Mouse (Mus musculus) liver, adult (tissue): ENCODE measurements around the gene Naaladl1.

Source experiments
- GATA4 ChIP-seq: IDR thresholded peaks from 2 replicates; pipeline ENCODE4 v1.6.1; 2014; ENCODE audit warnings: mild to moderate bottlenecking, low read length; ENCODE audit not compliant: insufficient replicate concordance

Naaladl1 gene

DNA sequence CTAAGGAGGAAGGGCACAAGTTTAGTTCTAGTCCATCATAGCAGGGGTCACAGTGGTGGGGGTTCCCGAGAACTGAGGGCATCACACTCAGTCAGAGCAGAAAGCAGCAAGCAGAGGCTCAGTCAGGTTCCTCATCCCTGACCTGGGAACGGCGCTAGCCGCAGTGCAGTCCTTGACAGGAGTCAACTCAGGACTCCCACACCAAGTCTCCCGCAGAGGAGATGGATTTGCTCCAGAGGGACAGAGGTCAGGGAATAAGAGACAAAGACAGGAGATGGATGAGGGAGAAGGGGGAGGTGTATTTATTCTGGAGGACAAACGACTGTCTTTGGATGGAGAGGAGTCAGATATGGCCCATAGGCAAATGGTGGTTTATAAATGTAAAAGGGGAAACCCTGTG is 7.5 kb downstream of the Naaladl1 start:
- no peak for TF ChIP-seq GATA4

DNA sequence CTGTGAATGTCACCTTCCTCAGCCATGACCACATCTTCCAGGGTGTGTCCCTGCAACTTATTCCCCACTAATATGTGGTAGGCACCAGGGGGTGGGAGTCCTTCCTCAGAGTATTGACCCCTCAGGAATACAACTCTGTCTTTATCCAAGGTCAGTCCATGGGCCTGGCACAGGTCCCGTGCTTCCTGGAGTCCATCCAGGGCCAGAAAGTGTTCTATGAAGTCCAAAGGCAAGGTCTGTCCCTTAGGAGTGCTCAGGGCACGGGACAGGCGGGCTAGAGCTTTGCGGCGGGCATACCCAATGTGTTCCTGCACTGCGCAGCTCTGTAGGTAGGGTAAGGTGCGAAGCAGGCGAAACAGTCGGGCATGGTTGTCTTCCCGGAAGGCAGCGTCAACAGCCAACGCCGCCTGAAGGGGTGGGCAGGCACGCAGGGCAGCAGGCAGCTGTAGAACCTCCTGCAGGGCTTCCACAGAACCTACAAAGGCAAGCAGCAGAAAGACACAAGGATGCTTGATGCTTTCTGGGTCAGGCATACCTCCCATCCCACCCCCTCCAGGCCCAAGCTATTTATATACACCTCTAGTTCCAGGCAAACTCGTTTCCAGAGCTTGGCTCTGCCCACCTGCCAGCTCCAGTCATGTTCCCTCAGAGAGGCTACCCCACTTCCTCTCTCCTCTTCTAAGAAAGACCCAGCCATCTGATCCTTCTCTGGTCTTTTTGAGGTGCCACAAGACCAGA is 10.7 kb downstream of the Naaladl1 start:
- TF ChIP-seq GATA4, result no peak

DNA sequence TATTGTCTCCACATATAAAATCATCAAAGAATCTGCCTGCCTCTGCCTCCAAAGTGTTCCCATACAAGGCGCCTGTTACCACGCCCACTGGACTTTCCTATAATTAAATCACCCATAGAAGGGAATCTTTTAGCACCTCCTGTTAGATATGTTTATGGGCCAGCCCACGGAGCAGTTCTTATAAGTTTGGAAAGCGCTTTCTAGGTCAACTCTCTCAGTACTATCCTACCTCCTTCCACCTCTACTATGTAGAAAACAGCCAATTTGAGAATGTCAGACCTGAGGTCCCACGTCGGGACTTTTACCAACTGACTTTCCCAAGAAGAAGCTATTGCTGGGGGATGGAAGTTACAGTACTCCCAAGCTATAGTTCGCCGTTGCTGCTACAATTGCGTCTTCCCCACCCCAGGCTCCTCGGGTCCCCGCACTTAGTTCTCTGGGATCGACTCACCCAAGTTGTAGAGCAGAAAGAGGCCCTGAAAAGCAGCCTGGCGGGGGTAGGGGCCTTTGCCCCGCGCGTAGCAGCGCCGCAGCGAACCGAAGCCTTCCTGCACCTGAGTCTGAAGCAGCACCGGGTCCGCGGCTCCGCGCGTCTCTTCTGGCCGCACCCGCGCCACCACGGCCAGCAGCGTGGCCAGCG is 11.9 kb downstream of the Naaladl1 start:
- no peak for TF ChIP-seq GATA4

DNA sequence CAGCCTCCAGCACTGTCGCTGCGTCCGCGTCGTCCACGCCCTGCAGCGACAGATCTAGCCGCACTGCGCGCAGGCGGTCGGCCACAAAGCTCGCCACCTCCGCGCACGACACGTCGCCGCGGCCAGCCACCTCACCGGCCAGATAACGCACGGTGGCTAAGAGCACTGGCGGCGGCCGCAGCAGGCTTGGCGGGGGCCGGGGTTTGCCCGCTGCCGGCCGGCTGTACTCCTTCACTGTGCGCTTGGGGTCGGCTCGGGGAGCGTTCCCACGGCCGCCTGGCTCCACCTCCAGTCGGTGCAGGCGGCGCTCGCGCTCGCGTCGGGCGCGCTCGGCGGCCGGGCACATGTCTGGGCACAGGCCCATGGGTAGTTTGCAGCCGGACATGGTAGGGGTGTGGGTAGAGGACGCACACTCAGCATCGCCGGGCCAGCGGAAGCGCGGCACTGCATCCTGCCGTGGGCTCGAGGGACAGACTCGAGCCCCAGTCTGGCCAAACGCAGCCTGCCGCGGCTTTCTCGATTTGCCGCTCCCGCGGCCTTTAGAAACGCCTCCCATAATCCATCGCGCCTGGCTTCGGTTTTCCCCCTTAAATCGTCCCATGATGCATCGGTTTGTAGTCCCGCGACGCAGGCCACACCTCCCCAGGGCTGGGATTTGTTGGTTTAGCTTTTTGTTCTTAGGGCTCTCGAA is 12.5 kb downstream of the Naaladl1 start, which contains the start of gene Sac3d1:
Gene Sac3d1 (minus strand): TSS at position 665 of the 691 bp plus-strand sequence.
- TF ChIP-seq GATA4, result no peak

DNA sequence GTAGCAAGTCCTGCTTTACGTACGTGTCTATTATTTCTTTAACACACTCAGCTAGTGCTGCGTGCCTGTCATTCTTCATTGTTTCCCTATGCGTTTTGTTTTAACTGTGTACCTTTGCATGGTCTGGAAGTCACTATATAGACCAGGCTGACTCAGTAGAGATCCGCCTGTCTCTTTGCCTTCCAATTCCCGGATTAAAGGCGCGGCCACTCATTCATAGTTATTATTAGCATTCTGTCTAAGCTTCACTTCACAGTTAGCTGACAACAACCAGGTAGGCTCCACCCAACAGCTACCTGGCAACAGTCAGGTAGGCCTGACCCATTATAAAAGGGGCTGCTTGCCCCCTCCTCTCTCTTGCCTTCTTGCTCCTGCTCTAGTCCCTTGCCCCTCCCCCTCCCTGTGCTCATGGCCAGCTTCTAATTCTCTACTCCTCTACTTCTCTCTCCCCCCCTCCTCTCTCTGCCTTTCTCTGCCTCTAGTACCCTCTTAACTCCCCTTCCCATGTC is 13.1 kb downstream of the Naaladl1 start:
- TF ChIP-seq GATA4, result no peak

DNA sequence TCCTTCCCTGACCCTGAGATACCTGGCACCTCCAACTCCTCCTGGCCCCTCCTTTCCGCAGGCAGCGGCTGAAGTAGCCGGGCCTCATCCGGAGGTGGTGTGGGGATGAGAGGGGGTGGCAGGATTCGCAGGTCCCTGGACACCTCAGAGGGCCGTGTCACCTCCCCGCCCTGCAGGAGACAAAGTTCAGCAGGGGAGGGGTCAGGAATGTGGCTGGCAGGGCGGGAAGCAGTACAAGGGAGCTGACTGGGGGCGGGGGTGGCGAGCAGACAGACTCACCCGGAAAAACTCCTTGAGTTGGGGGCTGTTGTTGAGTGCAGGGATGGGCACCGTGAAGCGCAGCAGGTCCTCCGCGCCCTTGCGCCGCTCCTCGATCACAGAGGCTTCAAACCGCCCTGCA is 16.2 kb downstream of the Naaladl1 start:
- no peak for TF ChIP-seq GATA4

DNA sequence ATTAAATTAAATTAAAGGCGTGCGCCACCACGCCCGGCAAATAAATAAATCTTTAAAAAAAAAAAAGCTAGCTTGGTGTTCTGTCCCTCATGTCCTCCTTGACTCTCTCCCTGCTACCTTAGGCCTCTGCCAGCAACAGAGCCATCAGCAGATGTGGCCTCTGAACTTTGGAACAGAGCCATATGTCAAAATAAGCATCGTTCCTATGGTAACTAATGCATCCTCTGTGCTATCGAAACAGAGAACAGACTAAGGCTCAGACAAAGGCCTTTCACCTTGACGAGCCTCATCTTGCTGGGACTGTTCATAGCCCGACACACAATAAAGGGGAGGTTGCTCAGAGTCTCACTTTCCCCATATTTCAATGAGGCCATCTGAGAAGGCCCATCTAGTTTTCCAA is 17.7 kb downstream of the Naaladl1 start:
- no peak for TF ChIP-seq GATA4

DNA sequence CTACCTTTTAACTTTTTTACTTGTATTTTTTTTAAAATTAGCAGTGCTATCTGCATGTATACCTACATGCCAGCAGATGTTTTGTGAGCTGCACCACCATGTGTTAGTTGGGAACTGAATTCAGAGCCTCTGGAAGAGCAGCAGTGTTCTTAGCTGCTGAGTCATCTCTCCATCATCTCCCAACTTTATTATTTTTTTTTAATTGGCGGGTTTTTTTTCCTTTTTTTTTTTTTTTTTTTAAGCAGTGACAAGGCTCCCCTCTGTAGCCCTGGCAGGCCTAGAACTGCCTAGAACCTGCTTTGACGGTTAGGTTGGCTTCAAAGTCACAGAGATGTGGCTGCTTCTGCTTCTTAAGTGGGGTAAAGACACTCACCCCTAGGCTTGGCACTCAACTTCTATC is 19.3 kb downstream of the Naaladl1 start:
- TF ChIP-seq GATA4, result no peak

DNA sequence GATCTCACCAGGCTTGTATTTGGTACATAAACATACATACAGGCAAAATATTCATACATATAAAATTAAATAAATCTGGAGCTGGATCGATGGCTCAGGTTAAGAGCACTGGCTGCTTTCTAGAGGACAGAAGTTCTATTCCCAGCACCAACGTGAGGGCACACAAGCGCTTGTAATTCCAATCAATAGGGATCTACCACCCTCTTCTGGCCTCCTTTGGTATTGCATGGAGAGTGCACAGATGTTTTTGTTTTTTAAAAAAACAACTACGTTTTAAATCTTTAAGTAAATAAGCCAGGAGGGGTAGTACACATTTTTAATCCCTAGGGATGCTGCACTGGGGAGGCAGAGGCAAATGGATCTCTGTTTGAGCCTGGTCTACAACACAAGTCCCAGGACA is 20.7 kb downstream of the Naaladl1 start:
- no peak for TF ChIP-seq GATA4

DNA sequence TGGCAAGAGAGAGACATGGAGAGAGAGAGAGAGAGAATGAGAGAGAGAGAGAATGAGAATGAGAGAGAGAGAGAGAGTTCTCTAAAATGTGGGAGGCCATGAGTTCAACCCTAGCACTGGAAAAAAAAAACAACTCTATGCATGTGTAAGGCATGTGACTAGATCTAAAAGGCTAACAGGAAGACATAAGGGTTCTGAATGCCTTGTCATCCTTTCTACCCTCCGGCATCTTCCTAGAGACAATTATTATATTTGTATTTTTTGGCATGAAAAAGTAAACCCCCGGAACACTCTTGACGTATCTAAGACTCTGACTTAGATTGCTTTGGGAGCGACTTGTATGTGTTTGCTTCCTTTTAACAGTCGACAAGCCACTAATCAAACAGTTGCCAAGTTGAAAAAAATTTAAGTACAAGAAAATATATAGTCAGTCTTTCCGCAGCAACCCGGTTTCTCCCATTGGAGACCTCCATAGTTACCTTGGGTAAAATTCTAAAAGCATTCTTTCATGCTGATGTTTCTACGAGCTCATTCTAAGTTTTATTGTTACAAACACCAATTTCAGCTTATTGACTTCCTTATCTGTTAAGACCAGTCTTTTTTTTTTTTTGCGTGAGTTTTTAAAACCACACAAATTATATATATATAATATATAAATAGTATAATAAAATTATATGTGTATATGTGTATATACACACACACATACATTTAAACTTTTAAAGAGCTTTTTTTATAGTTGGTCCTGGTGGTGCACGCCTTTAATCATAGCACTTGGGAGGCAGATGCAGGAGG is 21.4 kb downstream of the Naaladl1 start:
- TF ChIP-seq GATA4, result no peak

DNA sequence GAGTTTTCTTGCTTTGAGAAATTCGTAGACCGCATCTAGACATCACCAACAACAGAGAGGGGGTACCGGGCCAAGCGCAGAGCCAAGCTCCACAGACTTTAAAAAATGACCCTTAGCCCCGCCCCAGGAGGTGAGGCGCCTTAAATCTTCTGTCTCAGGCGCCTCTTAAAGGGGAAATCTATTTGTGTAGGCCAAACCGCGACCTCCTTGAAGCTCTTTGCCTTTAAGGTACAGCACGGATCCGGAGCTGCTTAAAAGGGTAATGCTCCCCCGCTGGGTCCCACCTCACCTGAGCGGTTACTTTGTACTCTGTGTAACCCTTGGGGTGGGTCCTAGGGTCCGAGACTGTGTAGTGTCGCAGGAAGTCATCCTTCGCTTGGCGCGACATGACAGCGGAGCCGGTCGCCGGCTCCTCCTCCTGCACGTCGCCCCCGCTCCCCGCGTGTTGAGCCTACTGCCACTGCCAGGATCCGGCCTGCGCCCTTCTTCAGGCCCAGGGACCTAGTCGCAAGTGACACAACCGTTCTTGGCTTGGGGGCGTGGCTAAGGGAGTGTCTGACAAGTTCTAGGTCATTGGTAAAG is 22.3 kb downstream of the Naaladl1 start, which contains the start of gene Snx15:
Gene Snx15 (minus strand): TSS at position 545 of the 582 bp plus-strand sequence.
- TF ChIP-seq GATA4, result peak; percentile 21; the same call in 1 of the 2 replicates

DNA sequence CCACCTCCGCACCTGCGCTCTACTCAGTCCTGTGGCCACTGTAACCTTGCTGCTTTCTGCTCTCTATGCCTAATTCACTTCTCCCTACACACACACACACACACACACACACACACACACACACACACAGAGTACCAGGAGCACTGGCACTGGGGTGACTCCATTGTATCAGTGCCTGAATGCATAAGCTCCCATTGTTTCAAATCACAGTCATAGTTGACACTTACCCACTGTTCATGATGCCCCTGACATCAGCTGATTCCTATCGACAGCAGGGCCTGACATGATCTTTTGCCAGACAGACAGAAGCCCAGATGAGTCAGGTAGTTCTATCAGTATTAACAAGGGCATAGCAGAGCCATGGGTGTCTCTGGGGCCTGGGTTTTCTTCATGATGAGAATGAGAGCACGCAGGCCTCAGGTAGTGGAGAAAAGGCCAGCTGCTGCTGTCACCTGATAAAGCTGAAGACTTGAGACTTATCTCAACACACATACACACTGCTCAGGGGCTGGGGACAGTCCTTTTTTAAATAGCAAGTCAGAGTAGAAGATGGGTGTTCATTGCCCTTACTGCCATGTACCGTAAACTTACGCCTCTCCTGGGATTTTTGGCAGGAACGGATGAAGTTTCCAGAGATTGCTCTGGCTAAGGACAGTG is 26.7 kb downstream of the Naaladl1 start:
- TF ChIP-seq GATA4, result no peak

DNA sequence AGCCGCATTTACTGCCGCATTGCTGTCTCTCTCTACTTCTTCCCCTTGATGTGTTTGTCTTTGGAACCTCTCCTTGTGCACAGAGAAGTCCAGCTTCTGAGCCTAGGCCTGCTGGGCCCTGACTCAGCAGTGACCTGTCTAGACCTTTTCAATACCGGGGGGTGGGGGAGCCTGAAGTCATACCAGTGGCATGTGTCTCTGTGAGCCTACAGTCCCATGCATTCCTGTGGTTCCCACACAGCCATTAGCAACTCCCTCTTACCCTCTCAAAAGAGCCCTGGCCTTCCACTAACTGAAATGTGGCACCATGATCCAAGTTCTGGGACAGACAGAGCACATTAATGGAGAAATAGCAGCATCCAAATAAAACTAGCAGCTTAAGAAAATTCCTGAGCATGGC is 30.8 kb downstream of the Naaladl1 start:
- TF ChIP-seq GATA4, result no peak

DNA sequence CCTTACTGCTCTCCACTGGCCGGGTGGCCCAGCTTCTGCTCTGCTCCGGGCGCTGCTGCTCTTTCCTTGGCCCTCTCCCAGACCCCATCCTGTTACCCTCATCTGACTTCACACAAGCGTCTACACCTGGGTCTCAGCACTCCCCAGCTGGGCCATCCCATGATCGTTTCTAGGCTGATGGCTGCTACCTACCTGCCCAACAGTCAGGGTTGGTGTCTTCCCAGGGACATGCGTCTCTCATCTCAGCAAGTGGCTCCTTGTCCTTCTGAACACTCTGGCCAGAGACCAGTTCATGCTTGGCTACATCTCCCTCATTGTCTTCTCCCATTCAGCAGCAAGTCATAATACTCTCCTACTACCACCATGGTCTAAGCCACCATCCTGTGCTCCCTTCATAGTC is 34.1 kb downstream of the Naaladl1 start:
- no peak for TF ChIP-seq GATA4
